Mouse (Mus musculus) hindbrain, embryonic 15.5 days (tissue): ENCODE measurements at regions not wholly inside any gene's neighbourhood (a gene's known extent, or its start where the extent isn't known, plus 50 kb on each side); places are given as distances from the start of the nearest gene placed in this dataset.

ENCODE experiments used
- ATAC-seq: fragments of 200-750 bp; cut with Nextera tagmentation; 2 replicates; pipeline ENCODE4 v1.8.0; 2017; ENCODE audit warnings: low read depth, moderate number of reproducible peaks, moderate TSS enrichment; ENCODE audit not compliant: low FRiP score
- H3K27ac ChIP-seq: fragments of 300-500 bp; sonication (generic); replicated peaks from 2 replicates; pipeline ENCODE4 v1.5.1; 2015; ENCODE audit warnings: mild to moderate bottlenecking, inconsistent platforms
- H3K27me3 ChIP-seq: fragments of 300-500 bp; sonication (generic); 2 replicates; pipeline ENCODE4 v1.6.1; 2015; ENCODE audit warnings: control low read depth, inconsistent platforms
- H3K36me3 ChIP-seq: fragments of 300-500 bp; sonication (generic); 2 replicates; pipeline ENCODE4 v1.6.1; 2015; ENCODE audit warnings: control low read depth, inconsistent platforms
- H3K4me1 ChIP-seq: fragments of 300-500 bp; sonication (generic); replicated peaks from 2 replicates; pipeline ENCODE4 v1.6.1; 2015; ENCODE audit warnings: control low read depth, inconsistent platforms
- H3K4me2 ChIP-seq: fragments of 300-500 bp; sonication (generic); 2 replicates; pipeline ENCODE4 v1.6.1; 2015; ENCODE audit warnings: moderate library complexity, mild to moderate bottlenecking, inconsistent platforms
- H3K4me3 ChIP-seq: fragments of 300-500 bp; sonication (generic); 2 replicates; pipeline ENCODE4 v1.5.1; 2015; ENCODE audit warnings: mild to moderate bottlenecking, inconsistent platforms
- H3K9ac ChIP-seq: fragments of 300-500 bp; sonication (generic); 2 replicates; pipeline ENCODE4 v1.6.1; 2015; ENCODE audit warnings: inconsistent platforms
- H3K9me3 ChIP-seq: fragments of 300-500 bp; sonication (generic); 2 replicates; pipeline ENCODE4 v1.6.1; 2016; ENCODE audit warnings: control low read depth, inconsistent platforms
- WGBS: fragments of 180-500 bp; shearing (Covaris S2); methylation state at CpG from one replicate; pipeline ENCODE4 v1.1.7; 2015; 5-methylcytosine and 5-hydroxymethylcytosine counted together

GRCm38 (mm10) chr6:50980311-50980710 is 326.1 kb upstream of the Npvf start:
- Histone ChIP-seq H3K4me1 (peaks cover 13% of the 10 kb centered on the region), H3K36me3 (no peaks in the 10 kb centered on the region), H3K4me2 (no peak overlapping the region), H3K9me3 (no peaks in the 10 kb centered on the region), H3K9ac (no peak overlapping the region), H3K4me3 (no peak overlapping the region), H3K27me3 (no peaks in the 10 kb centered on the region), H3K27ac (no peak overlapping the region)
- ATAC-seq: no peak
- 90% methylated on average over 4 of the region's 4 CpGs for WGBS

- H3K27ac ChIP-seq: no peak overlapping the region
- 54% methylated on average over 7 of the region's 7 CpGs for WGBS
- no peak for ATAC-seq
- no peaks in the 10 kb centered on the region for H3K36me3 ChIP-seq
- H3K4me3 ChIP-seq: no peak overlapping the region
- no peak overlapping the region for H3K9ac ChIP-seq
- no peaks in the 10 kb centered on the region for H3K9me3 ChIP-seq
- H3K4me2 ChIP-seq: no peak overlapping the region
- H3K4me1 ChIP-seq: peaks cover 13% of the 10 kb centered on the region
- H3K27me3 ChIP-seq: no peaks in the 10 kb centered on the region
These were observed 327.6 kb upstream of the Npvf start for GRCm38 (mm10) chr6:50981702-50982309.

- Histone ChIP-seq H3K36me3 (no peaks in the 10 kb centered on the region), H3K4me1 (peaks cover 13% of the 10 kb centered on the region), H3K27me3 (no peaks in the 10 kb centered on the region), H3K4me3 (no peak overlapping the region), H3K4me2 (no peak overlapping the region), H3K9me3 (no peaks in the 10 kb centered on the region), H3K27ac (no peak overlapping the region), H3K9ac (no peak overlapping the region)
- no peak for ATAC-seq
- 82% methylated on average over 4 of the region's 4 CpGs for WGBS
These were observed 328.6 kb upstream of the Npvf start for GRCm38 (mm10) chr6:50982856-50983255.

- Histone ChIP-seq H3K4me2 (no peak overlapping the region), H3K9ac (no peak overlapping the region), H3K27me3 (no peaks in the 10 kb centered on the region), H3K36me3 (no peaks in the 10 kb centered on the region), H3K4me3 (no peak overlapping the region), H3K9me3 (no peaks in the 10 kb centered on the region), H3K4me1 (peaks cover 13% of the 10 kb centered on the region), H3K27ac (no peak overlapping the region)
- 50% methylated on average over 8 of the region's 8 CpGs for WGBS
- no peak for ATAC-seq
These were observed 329.4 kb upstream of the Npvf start for GRCm38 (mm10) chr6:50983511-50984099.

GRCm38 (mm10) chr6:50984157-50984905 is 330.1 kb upstream of the Npvf start:
- no peak overlapping the region for H3K27ac ChIP-seq
- WGBS: 47% methylated on average over 11 of the region's 11 CpGs
- ATAC-seq: no peak

GRCm38 (mm10) chr6:50986270-50986924 is 332.2 kb upstream of the Npvf start:
- H3K9me3 ChIP-seq: no peaks in the 10 kb centered on the region
- no peak overlapping the region for H3K4me3 ChIP-seq
- 0 out of 2 replicates have a peak, but pooled peaks have one; percentile 54 for ATAC-seq
- H3K27ac ChIP-seq: 0 out of 2 replicates have a peak overlapping the region, but pooled peaks have one; percentile 40
- peaks cover 13% of the 10 kb centered on the region for H3K4me1 ChIP-seq
- no peaks in the 10 kb centered on the region for H3K27me3 ChIP-seq
- no peak overlapping the region for H3K9ac ChIP-seq
- H3K4me2 ChIP-seq: no peak overlapping the region
- no peaks in the 10 kb centered on the region for H3K36me3 ChIP-seq
- WGBS: 70% methylated on average over 9 of the region's 9 CpGs

More at GRCm38 (mm10) chr6:50984157-50984905, 330.1 kb upstream of the Npvf start:
- peaks cover 13% of the 10 kb centered on the region for H3K4me1 ChIP-seq
- no peak overlapping the region for H3K4me2 ChIP-seq
- no peaks in the 10 kb centered on the region for H3K36me3 ChIP-seq
- H3K9me3 ChIP-seq: no peaks in the 10 kb centered on the region
- H3K9ac ChIP-seq: no peak overlapping the region
- no peaks in the 10 kb centered on the region for H3K27me3 ChIP-seq
- H3K4me3 ChIP-seq: no peak overlapping the region

GRCm38 (mm10) chr6:50988561-50988960 is 334.3 kb upstream of the Npvf start:
- no peaks in the 10 kb centered on the region for H3K36me3 ChIP-seq
- no peak for ATAC-seq
- peaks cover 13% of the 10 kb centered on the region for H3K4me1 ChIP-seq
- H3K27me3 ChIP-seq: no peaks in the 10 kb centered on the region
- H3K4me2 ChIP-seq: no peak overlapping the region
- no peak overlapping the region for H3K4me3 ChIP-seq
- H3K9me3 ChIP-seq: no peaks in the 10 kb centered on the region
- no peak overlapping the region for H3K9ac ChIP-seq
- H3K27ac ChIP-seq: no peak overlapping the region
- 78% methylated on average over 3 of the region's 3 CpGs for WGBS

GRCm38 (mm10) chr6:50991528-50992125 is 337.4 kb upstream of the Npvf start:
- H3K27me3 ChIP-seq: no peaks in the 10 kb centered on the region
- no peaks in the 10 kb centered on the region for H3K9me3 ChIP-seq
- no peaks in the 10 kb centered on the region for H3K36me3 ChIP-seq
- ATAC-seq: no peak
- H3K4me1 ChIP-seq: no peaks in the 10 kb centered on the region
- no peak overlapping the region for H3K4me2 ChIP-seq
- WGBS: 79% methylated on average over 8 of the region's 8 CpGs
- H3K9ac ChIP-seq: no peak overlapping the region
- H3K27ac ChIP-seq: no peak overlapping the region
- H3K4me3 ChIP-seq: no peak overlapping the region

GRCm38 (mm10) chr6:50993952-50994351 is 339.7 kb upstream of the Npvf start:
- Histone ChIP-seq H3K36me3 (no peaks in the 10 kb centered on the region), H3K4me3 (no peak overlapping the region), H3K9ac (no peak overlapping the region), H3K27me3 (no peaks in the 10 kb centered on the region), H3K4me1 (no peaks in the 10 kb centered on the region), H3K9me3 (no peaks in the 10 kb centered on the region), H3K4me2 (no peak overlapping the region), H3K27ac (no peak overlapping the region)
- WGBS: 56% methylated on average over 6 of the region's 6 CpGs
- ATAC-seq: no peak

- no peak overlapping the region for H3K4me2 ChIP-seq
- H3K27me3 ChIP-seq: no peaks in the 10 kb centered on the region
- no peak for ATAC-seq
- H3K27ac ChIP-seq: no peak overlapping the region
- H3K4me3 ChIP-seq: no peak overlapping the region
- H3K9me3 ChIP-seq: no peaks in the 10 kb centered on the region
- H3K4me1 ChIP-seq: peaks cover 10% of the 10 kb centered on the region
- no peaks in the 10 kb centered on the region for H3K36me3 ChIP-seq
- H3K9ac ChIP-seq: no peak overlapping the region
- 56% methylated on average over 7 of the region's 7 CpGs for WGBS
These were observed 348.5 kb upstream of the Npvf start for GRCm38 (mm10) chr6:51002713-51003112.

GRCm38 (mm10) chr6:51006074-51006591 is 351.9 kb upstream of the Npvf start:
- 44% methylated on average over 11 of the region's 11 CpGs for WGBS
- Histone ChIP-seq H3K9ac (no peak overlapping the region), H3K4me2 (no peak overlapping the region), H3K36me3 (no peaks in the 10 kb centered on the region), H3K4me1 (peaks cover 10% of the 10 kb centered on the region), H3K4me3 (no peak overlapping the region), H3K27ac (peak overlapping the region; percentile 35), H3K9me3 (no peaks in the 10 kb centered on the region), H3K27me3 (no peaks in the 10 kb centered on the region)
- peak; percentile 66; the same call in 1 of the 2 replicates for ATAC-seq
